Mouse (Mus musculus): Measurements from ENCODE around the gene Uggt1.

The Uggt1 gene

DNA sequence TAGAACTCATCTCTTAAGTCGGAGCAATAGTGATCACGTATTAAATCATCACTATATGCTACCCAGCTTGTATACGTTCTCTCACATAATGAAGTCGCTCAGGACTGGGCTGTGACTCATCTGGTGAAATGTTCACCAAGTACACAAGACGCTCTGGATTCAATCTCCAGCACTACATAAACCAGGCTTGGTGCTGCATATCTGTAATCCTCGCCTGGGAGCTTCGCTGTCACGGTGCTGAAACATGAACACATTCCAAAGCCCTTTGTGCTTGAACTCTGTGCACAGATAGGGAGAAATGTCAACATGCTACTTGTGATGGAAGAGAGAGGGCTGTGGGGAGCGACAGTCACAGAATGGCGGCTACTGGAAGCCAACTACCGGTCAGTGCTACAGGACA, 52.6 kb downstream of the Uggt1 start:
- peak; percentile 41 for DNase-seq (ENCODE audit: low read depth, low spot score)

DNA sequence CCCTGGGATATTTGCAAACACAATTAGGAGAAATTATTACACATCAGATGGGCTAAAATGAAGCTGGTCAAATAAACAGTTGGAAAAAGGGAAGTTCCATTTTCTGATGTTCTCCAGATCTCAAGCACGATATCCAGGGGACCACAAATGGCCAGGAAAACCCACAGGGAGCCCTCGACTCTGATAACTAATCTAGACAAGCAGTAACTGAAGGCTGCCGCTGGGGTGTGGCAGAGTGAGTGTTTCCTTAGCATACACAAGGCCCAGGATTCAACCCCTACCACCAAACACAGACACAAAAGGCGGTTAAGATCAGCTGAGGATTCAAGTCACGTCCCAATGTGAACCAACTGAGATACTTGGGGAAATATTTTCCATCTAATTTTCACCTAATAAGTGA, 64.5 kb downstream of the Uggt1 start:
- no peak for DNase-seq (ENCODE audit: low read depth, low spot score)

- peak; percentile 30 for DNase-seq (ENCODE audit: low read depth, low spot score)
These were observed 71.1 kb downstream of the Uggt1 start for GRCm38 (mm10) chr1:36173461-36173860.

- peak; percentile 45 for DNase-seq (ENCODE audit: low read depth, low spot score)
These were observed 71.6 kb downstream of the Uggt1 start for GRCm38 (mm10) chr1:36172941-36173340.

GRCm38 (mm10) chr1:36162687-36163086, 81.8 kb downstream of the Uggt1 start:
- DNase-seq (ENCODE audit: low read depth, low spot score): peak; percentile 16

- no peak for DNase-seq (ENCODE audit: low read depth, low spot score)
These were observed 83.3 kb downstream of the Uggt1 start for GRCm38 (mm10) chr1:36161208-36161607.

DNA sequence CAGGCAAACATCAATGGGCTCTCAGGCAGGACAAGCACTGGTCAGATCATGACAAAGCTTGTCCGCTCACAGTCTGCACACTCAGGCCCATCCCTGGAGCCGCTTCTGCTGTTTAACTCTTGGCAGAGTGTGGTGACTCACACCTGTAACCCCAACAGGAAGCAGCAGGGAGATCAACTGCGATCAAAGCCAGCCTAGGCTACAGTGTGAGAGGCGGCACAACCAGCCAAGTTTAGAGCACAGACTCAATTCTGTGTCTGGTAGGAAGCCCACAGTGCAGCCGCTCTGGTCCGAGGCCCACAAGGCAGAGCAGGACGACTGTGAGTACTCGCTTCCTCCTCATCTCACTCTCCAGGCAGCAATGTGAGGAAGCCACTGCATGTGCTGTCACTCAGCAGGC, 84.3 kb downstream of the Uggt1 start:
- DNase-seq (ENCODE audit: low read depth, low spot score): peak; percentile 69

DNA sequence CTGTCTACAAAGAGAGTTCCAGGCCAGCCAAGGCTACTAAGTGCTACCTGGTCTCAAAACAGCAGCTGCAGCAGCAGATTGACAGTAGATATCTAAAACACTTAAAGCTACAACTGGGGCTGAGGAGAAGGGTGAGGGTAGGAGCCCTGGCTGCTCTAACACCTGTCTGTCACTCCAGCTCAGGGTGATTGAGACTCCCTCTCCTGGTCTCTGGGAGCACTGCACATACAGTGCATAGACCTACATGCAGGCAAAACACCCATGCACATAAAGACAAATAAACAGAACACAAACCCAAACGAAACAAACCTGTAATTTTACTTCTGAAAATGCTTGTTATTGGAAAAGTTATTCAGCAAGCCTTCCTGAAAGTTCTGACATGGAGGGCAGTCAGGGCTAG, 95.1 kb downstream of the Uggt1 start:
- peak; percentile 56 for DNase-seq (ENCODE audit: low read depth, low spot score)

- DNase-seq (ENCODE audit: low read depth, low spot score): no peak
These were observed 95.7 kb downstream of the Uggt1 start for GRCm38 (mm10) chr1:36148809-36149208.

GRCm38 (mm10) chr1:36145050-36145449, 99.5 kb downstream of the Uggt1 start:
- DNase-seq (ENCODE audit: low read depth, low spot score): peak; percentile 66

GRCm38 (mm10) chr1:36140311-36140710, 104.2 kb downstream of the Uggt1 start:
- DNase-seq (ENCODE audit: low read depth, low spot score): peak; percentile 68

DNA sequence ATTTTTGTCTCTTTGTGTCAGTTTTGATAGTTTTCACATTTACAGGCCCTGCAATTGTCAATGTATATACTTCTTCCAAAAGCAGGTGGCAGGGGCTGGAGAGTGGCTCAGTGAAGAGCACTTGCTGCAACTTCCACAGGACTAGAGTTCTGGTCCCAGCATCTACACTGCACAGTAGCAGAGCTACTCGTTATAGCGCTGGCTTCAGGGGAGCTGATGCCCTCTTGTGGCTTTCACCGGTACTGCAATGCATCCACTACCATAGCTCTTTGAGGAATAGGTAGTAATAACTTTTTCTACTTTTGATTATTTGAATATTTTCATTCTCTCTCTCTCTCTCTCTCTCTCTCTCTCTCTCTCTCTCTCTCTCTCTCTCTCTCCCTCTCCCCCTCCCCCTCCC, 109.9 kb downstream of the Uggt1 start:
- peak; percentile 81 for DNase-seq (ENCODE audit: low read depth, low spot score)

GRCm38 (mm10) chr1:36133647-36134046, 110.9 kb downstream of the Uggt1 start:
- peak; percentile 24 for DNase-seq (ENCODE audit: low read depth, low spot score)

DNA sequence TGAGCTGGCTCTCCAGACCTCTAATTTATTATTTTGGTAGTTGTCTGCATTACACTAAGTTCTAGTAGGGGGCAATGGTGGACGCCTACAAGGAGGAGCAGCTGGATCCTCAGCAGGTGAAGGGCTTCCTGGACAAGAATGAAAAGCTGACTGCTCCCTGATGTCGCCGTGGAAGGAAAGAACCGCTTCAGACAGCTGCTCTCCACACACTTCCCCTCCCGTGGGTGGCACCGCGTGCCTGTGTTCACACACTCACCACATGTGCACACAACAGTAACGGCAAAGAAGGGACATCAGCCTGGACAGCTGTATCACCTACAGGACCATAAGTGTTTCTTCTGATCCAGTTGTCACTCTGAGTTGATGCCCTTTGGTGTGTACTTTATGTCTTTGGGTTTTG, 111.5 kb downstream of the Uggt1 start:
- DNase-seq (ENCODE audit: low read depth, low spot score): no peak

DNA sequence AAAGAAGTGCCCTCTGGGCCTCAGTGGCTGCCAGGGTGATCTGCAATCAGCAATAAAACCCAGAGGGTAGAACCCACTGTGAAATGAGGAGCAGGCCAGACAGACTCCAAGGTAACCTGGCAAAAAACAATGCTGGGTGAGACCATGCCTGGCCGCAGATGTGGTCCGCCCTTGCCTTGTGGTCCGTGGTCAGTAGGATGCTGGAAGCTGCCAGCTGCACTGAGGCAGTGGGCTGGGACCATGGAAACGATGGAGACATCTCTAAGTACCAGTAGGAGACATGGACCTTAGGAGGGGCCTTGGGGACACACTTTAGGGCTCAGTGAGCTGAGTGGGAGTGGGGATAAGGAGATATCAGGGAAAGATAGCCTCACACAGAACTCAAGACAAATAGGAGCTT, 112.3 kb downstream of the Uggt1 start:
- DNase-seq (ENCODE audit: low read depth, low spot score): no peak

- DNase-seq (ENCODE audit: low read depth, low spot score): no peak
These were observed 112.8 kb downstream of the Uggt1 start for GRCm38 (mm10) chr1:36131766-36132165.

- DNase-seq (ENCODE audit: low read depth, low spot score): no peak
These were observed 113.4 kb downstream of the Uggt1 start for GRCm38 (mm10) chr1:36131154-36131553.

DNA sequence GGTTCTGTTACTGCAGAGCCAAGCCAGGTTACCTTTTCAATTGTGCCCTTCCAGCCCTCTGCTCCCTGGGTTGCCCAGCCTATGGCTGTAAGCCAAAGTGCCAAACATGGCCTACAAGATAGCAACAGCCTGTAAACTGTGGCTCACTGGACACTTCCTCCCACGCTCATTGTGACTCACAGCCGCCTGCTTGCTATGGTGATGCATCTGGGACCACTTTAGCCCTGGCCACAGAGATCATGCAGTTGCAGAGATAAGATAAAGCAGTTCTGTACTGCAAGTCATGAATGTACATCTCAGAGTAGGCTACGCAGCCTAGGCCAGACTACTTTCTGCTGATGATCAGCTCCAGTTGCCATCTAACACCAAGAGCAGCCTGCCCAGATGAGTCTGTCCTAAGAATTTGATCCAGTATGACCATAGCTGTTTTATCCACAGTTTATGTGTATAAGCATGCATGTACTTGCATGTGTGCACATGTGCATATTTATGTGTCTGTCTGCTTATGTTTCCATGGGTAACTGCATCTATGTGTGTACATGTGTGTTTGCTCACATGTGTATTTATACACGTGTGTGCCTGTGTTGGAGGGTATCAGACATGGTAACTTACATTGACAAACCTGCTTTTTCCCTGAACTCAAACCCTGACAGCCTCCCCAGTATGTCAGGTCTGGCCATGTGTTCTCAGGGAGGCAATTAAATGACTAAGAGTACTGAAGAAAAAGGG, 114.0 kb downstream of the Uggt1 start:
- DNase-seq (ENCODE audit: low read depth, low spot score): peak; percentile 26

GRCm38 (mm10) chr1:36129881-36130280, 114.6 kb downstream of the Uggt1 start:
- no peak for DNase-seq (ENCODE audit: low read depth, low spot score)

DNA sequence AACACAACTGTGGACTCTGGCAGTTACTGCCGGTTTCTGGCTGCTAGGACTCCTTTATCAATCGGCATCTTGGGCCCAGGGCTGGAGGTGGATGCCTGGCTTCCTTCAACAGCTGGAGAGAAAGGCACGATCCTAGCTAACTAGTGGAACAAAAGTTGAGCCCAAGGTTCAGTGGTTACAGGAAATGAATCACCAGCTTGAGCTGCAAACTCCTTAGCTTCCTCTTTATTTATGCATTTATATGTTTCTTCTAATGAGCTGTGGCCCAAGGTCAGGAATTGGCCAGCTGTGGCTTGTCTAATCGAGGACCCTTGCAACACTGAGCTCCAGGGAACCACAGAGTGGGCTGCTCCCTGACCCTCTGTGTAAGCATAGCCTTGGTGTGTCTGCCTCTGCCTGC, 115.4 kb downstream of the Uggt1 start:
- no peak for DNase-seq (ENCODE audit: low read depth, low spot score)

GRCm38 (mm10) chr1:36125076-36125475, 119.4 kb downstream of the Uggt1 start:
- no peak for DNase-seq (ENCODE audit: low read depth, low spot score)

DNA sequence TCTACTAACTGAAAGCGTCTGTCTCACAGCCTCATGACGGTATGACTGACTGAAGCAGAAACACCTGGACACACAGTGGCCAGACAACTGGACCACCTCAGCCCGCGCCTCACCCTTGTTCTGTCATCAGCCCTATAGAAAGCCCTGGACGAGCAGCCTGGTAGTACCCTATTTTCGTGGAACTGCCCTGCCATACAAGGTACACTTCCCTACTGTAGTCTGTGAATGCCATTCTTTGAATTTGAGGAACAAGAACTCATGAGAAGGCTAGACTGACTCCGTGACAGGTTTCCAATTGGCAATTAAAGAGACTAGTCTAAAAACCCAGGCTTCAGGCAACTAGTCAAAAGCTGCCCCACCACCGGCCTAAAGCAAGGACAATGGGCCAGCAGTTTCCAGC, 123.3 kb downstream of the Uggt1 start:
- DNase-seq (ENCODE audit: low read depth, low spot score): no peak

DNA sequence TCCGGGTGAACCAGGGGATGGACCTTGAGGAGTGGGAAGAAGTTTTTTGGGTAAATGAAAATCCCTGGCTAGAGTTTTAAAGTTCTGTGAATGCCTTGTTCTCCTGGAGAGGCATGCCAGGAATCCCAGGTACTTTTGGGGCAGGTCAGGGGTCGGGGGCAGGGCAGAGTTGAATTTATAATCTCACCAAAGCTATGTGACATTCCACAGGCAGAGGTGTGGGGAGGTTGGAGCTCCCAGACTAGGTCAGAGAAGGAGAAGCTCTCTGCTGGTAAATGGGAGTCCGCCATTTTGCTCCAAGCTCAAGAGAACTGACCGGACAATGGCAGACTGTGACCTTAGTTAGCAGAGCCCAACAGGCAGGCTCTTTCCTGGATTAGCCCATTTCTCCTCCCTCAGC, 125.1 kb downstream of the Uggt1 start:
- DNase-seq (ENCODE audit: low read depth, low spot score): no peak

DNA sequence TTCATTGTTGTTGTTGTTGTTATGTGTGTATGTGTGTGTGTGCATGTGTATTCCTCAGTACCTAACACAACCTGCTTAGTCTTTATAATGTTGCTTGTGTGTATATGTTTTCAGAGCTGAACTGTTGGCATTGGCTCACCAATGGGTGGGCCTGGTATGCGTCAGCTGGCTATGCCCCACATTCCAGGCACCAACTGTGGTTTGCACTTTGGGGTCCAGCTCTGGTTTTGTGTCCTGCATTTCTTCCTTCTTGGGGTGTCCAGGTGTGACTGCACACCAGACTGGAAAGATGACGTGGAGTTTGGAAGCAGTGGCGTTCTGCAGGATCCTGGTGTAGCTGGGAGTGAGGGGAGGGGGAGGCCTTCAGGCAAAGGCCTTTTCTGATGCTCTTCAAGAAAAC, 125.6 kb downstream of the Uggt1 start:
- DNase-seq (ENCODE audit: low read depth, low spot score): no peak
